Mouse (Mus musculus): ENCODE data around the gene 4933416C03Rik.

The 4933416C03Rik gene

GRCm38 (mm10) chr10:116113867-116114474, at the start of gene 4933416C03Rik:
4933416C03Rik (minus strand) TSS chr10:116113917.
- DNase-seq: no peak

GRCm38 (mm10) chr10:116162338-116162737, 48.6 kb upstream of the 4933416C03Rik start:
- DNase-seq: no peak

- DNase-seq: no peak
Measured at GRCm38 (mm10) chr10:116156699-116157098, 43.0 kb upstream of the 4933416C03Rik start.

DNA sequence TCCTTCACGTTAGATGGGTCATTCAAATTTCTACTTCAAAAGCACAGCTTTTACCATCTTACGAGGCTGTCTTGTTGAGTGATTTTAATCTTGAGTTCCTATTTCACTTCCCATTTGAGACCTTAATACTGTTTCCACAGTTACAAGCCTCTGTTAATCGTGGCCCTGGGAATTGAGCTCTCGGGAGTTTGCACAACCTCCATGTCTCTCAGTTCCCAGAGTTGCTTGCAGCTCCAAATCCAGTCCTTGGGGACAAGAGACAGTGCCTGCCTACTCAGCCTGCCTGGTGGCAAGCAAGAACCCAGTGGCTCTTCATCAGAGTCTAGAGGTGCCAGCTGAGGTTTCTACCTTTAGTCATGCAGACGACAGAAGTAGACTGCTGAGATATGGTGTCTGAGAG, 41.0 kb upstream of the 4933416C03Rik start:
- no peak for DNase-seq

DNA sequence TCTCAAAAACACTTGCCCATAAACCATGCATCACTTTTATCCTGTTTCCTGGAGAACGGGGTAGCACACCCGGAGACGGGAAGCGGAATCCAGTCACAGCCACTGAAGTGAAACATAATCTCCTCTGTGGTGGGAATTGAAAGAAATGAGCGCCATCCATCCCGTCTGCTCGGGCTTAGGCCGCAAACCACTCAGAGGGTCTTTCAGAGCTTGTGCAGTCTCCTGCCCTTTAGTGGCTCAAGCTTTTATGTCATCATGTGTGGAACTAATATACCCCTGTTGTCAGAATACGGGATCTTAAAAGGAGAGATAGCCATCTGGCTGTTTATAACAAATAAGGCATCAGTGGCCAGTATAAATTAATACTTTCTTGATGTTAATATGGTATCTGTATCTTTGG, 32.4 kb upstream of the 4933416C03Rik start:
- no peak for DNase-seq

- DNase-seq: peak; percentile 13
Measured at GRCm38 (mm10) chr10:116143684-116144083, 30.0 kb upstream of the 4933416C03Rik start.

DNA sequence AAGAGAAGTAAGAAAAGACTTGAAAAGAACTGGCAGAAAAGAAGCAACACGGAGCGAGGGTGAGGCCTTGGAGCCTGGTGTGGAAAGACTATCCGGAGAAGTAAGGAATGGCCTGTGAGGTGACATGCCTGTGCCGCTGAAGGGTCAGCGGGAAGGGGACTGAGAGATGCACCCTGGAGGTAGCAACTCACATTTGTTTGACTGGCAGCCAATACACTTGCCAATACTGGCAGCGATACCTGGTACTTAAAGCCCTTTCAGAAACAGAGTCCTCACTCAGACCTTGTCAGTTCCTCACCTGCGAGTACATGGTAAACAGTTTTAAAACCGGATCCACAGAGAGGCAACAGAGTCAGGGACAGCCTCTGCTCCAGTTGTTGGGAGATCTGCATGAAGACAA, 26.5 kb upstream of the 4933416C03Rik start:
- DNase-seq: peak; percentile 22

GRCm38 (mm10) chr10:116135187-116135586, 21.5 kb upstream of the 4933416C03Rik start:
- no peak for DNase-seq

GRCm38 (mm10) chr10:116132233-116132632, 18.5 kb upstream of the 4933416C03Rik start:
- DNase-seq: no peak

DNA sequence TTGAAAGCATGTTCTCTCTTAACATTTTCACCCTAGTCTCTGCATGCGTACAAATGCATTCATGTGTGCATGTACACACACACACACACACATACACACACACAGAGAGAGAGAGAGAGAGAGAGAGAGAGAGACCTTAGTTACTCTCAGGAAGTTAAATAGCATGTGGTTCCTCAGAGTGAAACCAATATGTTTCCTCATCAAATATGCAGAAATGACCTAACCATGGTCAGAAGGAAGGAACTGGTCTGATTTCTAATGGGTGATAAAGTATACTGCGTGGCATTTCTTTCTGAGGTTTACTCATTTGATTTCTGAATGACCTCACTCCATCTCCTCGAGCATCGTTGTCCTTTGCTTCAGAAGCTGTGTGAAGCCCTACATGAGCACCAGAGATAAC, 17.5 kb upstream of the 4933416C03Rik start:
- no peak for DNase-seq

DNA sequence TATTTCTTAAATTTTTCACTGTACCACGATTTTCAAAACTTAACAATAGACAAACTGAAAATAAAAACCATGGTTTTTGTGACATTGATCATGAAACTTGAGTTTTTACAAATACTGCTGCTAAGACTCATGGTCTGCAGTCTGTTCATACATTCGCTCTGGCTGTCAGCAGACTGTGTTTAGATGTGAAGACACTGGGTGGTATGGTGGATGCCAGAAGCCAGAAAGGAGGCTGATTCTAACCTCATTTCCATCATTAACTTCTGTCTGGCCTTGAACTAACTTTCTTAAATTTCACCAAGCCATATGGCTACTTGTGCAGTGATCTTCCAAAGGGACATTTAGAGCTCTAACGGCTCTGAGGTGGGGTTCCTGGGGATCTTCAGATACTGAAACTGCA, 16.7 kb upstream of the 4933416C03Rik start:
- no peak for DNase-seq

GRCm38 (mm10) chr10:116125364-116125763, 11.6 kb upstream of the 4933416C03Rik start:
- no peak for DNase-seq

DNA sequence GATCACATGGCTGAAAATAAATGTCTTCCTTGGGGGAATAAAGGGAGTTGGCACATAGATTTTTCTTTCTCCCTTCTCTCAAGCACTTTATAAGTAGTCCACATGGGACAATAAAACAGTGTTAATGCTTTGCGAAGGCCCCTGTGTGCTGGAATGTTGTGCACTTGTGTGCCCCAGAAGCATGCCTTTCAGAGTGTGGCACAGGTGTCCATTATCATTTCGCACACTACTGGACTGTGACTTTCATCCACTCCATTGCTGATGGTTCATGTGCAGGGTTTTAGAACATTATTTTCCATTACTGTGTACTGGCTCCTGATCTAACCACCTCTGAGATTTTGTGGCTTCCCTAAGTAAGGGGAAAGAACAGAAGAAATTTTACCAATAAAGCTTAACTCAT, 10.1 kb upstream of the 4933416C03Rik start:
- no peak for DNase-seq

GRCm38 (mm10) chr10:116121463-116121862, 7.7 kb upstream of the 4933416C03Rik start:
- DNase-seq: no peak

- no peak for DNase-seq
Measured at GRCm38 (mm10) chr10:116117060-116117459, 3.3 kb upstream of the 4933416C03Rik start.

DNA sequence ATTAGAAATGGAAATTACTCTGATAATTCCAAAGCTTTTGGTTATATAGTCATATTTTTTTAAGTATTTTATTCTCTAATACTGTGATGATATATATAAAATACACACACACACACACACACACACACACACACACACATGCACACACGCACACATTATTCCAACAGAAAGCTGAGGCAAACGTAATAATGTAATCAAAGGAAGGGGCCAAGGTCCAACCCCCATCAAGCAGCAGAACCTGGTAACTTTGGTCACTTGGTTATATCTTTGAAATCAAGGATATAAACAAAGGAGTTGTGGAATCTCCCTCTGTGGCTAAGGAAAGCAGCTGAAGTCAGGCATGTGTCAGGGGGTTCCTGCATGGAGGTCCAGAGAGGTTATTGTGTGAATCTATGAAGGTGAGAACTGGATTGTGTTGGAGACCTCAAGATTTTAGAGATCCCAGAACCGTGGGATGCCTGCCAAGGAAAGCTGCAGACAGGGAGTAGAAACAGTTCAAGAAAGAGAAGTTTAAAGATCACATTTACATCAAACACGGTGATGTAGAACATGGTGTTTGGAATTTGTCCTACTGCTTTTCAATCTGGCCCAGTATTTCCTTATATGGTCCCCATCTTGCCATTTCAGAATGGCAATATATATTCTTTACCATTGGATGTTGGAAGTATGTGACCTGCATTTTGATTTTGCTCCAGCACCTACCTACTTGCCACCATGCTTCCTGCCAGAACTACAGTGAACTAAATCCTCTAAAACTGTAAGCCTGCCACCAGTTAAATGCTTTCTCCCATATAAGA, 2.4 kb upstream of the 4933416C03Rik start:
- no peak for DNase-seq

GRCm38 (mm10) chr10:116112868-116113267, 849 bp downstream of the 4933416C03Rik start:
- no peak for DNase-seq

GRCm38 (mm10) chr10:116108730-116109129, 5.0 kb downstream of the 4933416C03Rik start:
- DNase-seq: no peak

DNA sequence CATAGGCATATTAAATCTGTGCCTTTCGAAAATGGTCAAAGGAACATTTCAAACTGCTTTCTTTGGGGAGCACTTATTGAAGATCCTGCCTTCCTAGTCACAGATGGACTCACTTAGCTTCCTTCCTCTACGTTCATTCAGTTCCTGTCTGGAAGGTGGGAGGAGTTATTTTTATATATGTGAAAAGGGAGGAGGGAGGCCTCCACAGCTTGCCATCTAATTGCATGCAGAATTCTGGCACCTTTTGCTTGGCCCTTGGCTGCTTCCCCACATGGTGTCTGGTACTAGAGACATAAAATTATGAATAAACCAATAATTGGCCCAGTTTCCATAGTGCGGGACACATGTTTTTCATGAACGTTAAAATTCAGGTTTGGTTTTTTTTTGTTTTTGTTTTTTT, 5.5 kb downstream of the 4933416C03Rik start:
- peak; percentile 67 for DNase-seq

DNA sequence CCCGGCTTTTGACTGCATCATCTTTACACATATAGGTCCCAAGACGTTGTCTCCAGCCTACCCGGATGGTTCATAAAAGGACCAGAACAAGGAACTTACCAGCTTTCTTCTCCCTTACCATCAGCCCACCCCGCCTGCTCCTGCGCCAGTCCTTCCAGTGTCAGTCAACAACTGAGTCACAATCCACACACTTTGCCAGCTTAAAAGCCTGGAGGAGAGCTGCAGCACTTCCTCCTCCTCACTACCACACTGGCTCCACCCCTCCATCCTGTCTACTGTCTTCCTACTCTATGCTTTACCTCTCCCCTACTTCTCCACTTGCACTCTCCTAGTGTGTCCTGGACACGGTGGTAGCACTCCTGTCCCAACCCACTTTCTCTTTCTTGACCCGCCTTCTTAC, 15.2 kb downstream of the 4933416C03Rik start:
- DNase-seq: no peak

DNA sequence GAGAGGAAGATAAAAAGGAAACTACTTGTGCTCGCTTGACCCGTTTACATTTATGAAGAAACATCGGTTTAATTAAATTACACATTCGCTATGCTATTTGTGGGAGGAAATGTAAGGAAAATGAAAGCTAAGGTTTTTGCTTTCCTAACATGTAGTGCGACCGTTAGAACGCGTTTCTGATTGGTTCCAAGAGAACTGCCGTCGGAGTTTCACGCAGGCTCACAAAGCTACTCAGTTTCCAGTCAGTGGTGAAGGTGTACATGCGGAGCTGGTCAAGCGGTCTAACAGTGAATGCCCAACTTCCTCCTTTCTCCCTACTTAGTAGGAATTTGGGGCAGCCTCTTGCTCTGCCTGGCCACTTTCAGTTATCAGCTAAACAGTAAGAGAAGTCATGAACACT, 17.3 kb downstream of the 4933416C03Rik start:
- DNase-seq: no peak

- DNase-seq: no peak
Measured at GRCm38 (mm10) chr10:116083965-116084364, 29.8 kb downstream of the 4933416C03Rik start.

- peak; percentile 73 for DNase-seq
Measured at GRCm38 (mm10) chr10:116080841-116081240, 32.9 kb downstream of the 4933416C03Rik start.

DNA sequence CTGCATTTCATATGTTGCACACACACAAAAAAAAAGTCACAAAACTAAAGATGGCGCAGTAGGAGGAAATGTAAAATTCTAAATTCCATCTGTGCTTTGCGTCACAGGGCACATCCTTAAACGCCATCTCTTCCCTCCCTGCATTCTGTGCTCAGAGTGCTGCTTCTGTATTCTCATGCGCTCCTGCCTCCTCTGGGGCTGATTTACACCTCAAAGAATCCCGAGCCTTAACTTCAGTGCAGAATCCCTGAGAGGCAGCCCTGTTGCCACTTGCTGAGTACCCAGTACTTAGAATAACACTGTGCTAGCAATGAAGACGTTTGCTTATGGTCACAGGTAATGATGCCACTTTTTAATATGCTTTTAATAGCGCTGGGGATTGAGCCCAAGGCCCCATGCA, 34.3 kb downstream of the 4933416C03Rik start:
- no peak for DNase-seq

GRCm38 (mm10) chr10:116078636-116079035, 35.1 kb downstream of the 4933416C03Rik start:
- no peak for DNase-seq
